Mouse (Mus musculus): ENCODE data around the gene Fcgr3. TPM values are rescaled to one million over a fixed set of nuclear protein-coding genes. Genes with fewer than 3 reads are reported as not detected.
"Not testable (repeated sequence)": the region's sequence is repeated elsewhere in the genome, so short reads cannot be mapped to it uniquely, and the experiment has no call there.

Gene Fcgr3
- total RNA-seq (2021): 10 to 100 TPM; 12.5 to 15.6 TPM

DNA sequence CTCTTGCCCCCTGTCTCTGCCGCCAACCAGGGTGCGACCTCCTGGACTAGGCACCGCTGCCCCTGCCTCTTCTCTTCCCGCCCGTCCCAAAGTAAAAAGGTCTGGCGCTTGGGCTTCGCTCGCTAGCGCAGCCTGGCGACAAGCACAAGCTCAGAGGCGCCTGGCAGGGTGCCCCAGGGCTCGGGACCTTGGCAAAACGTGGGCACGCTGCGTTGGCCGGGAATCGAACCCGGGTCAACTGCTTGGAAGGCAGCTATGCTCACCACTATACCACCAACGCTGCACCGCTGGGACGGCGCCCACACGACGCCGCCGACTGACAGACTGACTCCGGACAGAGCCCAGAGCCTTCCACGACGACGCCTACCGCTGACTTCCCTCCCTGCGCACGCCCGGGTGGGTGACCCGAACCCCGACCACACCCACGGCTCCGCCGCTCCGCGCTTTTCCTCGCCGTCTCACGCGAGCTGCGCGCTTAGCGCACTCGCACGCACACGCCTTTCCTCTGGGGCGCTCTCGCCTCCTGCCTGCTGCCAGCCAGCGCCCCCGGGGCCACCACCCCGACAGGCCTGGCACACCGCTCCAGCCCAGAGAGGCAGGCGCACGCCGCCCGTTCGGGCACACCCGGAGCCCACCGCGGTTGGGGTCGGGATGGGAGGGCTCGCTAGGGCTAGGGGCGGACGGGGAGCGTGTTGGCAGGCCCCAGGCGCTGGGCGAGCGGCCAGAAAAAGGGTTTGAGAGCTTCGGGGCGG lies at the start of gene Fcgr3:
Fcgr3 (minus strand) TSS at position 445 of the 752 bp plus-strand sequence.
- intact Hi-C loops (cut with DNase I): not testable (repeated sequence)

DNA sequence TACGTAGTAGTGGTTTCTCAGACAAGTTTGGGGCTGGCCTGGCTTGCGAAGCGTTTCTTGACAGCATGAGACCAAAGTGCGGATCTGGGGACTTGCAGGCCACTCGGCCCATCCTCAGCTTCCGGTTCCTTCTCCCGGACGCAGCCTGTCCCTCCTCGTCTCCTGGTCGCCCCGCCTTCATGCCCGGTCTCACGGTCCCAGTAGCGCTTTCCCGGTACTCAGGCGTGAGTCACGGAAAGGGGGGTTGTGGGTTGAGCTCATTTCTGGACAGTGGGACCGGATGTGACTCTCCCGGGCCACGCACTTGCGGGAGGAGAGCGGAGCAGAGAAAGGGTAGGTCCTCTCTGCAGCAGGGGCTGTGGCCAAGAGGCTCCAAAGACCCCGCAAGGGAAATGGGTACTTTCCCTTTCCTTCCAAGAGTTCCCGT lies 49.2 kb upstream of the Fcgr3 start, which contains the start of gene Cfap126:
Cfap126 (plus strand) TSS at position 46 of the 427 bp plus-strand sequence.
- intact Hi-C loops (cut with DNase I): loop anchor here (2.0 to 10.0 kb wide), 2 partner anchors 167 to 361 kb away; partner anchors contain the start of gene Ppox
- DNase-seq (ENCODE audit: low spot score): peak; percentile 90

More for the DNA sequence above, at the start of gene Fcgr3:
- DNase-seq (ENCODE audit: low spot score): peak; percentile 70

DNA sequence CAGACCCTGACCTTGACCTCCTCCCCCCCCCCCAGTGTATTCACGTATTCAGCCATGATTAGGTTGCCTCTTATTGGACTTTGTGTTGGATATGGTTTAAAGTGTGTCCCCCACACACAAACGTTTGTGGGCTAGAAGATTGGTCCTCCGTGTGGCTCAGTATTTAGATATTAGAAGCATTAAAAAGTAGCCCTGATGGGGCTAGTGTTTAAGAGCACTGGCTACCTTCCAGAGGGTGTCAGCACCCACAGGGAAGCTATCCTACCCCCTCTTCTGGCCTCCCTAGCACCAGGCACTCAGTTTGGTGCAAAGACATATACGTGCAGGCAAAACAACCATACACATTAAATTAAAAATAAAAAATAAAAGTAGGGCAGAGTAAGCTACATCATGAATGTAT lies 48.3 kb upstream of the Fcgr3 start:
- intact Hi-C loops (cut with DNase I): loop anchor here (10.0 kb wide), 1 partner anchor 362 kb away; no protein-coding TSS in a partner anchor

DNA sequence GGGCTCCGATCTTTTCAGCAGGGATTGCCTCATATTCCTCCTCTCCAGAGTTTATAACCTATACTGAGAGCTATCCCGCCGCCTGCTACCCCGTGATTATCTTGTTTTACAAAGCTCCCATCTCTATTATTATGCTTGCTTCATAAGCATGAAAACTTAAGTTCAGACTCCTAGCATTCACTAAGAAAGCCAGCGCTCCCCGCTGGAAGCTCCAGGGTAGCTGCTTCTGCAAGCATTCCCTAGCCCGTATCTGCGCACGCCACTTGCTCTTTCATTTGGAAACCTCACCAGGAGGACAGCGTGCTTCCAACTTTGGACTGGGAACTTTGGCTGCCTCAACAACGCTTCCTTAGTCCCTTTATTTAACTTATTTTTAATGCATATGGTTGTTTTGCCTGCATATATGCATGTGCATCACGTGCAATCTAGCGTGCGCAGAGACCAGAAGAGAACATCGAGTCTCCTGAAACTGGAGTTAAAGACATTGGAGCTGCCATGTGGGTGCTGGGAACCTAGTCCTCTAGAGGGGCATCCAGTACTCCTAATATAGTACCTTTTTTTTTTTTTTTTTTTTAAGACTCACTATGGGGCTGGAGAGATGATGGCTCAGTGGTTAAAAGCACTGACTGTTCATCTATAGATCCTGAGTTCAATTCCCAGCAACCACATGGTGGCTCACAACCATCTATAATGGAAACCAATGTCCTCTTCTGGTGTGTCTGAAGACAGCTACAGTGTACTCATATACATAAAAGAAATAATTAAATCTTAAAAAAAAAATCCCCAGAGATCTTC lies 47.2 kb upstream of the Fcgr3 start:
- peak; percentile 8 for DNase-seq (ENCODE audit: low spot score)
- intact Hi-C loops (cut with DNase I): loop anchor here (10.0 kb wide), 1 partner anchor 363 kb away; no protein-coding TSS in a partner anchor

More for the DNA sequence above, 48.3 kb upstream of the Fcgr3 start:
- no peak for DNase-seq (ENCODE audit: low spot score)

DNA sequence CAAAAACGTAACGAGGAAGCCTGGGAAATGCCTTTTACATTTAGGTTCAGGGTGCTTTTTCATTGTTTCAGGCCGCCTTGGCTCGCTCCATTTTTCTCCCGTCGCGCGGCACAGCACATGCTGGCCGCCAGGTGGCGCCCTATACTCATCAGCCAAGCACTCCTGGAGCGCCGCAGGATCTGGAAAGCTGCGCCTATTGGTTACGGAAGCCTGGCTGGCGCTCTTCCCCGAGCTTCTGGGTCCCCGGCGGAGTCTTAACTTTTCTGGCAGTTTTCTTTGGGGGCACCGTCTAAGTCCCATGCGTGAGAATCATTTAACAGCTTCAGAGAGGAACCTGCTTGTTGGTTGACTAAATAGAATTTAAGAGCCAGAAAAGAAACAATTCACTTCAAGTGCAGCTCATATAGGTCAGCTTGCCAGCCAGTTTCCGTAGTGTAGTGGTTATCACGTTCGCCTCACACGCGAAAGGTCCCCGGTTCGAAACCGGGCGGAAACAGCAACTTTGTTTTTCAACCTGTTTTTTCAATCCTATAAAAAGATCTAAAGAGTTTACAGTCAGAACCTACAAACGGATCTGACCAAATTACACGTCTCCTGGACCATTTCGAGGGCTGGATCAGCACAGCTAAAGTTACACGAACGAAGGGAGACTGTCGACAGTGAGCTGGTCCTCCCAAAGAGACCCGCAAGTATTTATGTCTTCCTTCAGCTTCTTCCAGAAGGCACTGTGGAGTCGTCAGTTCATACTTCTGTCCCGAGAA lies 46.5 kb upstream of the Fcgr3 start:
- DNase-seq (ENCODE audit: low spot score): peak; percentile 84
- intact Hi-C loops (cut with DNase I): loop anchor here (10.0 kb wide), 1 partner anchor 364 kb away; no protein-coding TSS in a partner anchor

GRCm38 (mm10) chr1:171110659-171111019 lies 45.9 kb upstream of the Fcgr3 start:
- no peak for DNase-seq (ENCODE audit: low spot score)
- intact Hi-C loops (cut with DNase I): loop anchor here (10.0 kb wide), 1 partner anchor 364 kb away; no protein-coding TSS in a partner anchor

GRCm38 (mm10) chr1:171109620-171110019 lies 44.9 kb upstream of the Fcgr3 start:
- no peak for DNase-seq (ENCODE audit: low spot score)
- intact Hi-C loops (cut with DNase I): loop anchor here (10.0 kb wide), 2 partner anchors 365 to 395 kb away; partner anchors contain the start of gene Alyref2

GRCm38 (mm10) chr1:171105226-171105625 lies 40.5 kb upstream of the Fcgr3 start:
- no peak for DNase-seq (ENCODE audit: low spot score)
- intact Hi-C loops (cut with DNase I): loop anchor here (10.0 kb wide), 1 partner anchor 400 kb away; the partner anchor contains the start of gene Alyref2

DNA sequence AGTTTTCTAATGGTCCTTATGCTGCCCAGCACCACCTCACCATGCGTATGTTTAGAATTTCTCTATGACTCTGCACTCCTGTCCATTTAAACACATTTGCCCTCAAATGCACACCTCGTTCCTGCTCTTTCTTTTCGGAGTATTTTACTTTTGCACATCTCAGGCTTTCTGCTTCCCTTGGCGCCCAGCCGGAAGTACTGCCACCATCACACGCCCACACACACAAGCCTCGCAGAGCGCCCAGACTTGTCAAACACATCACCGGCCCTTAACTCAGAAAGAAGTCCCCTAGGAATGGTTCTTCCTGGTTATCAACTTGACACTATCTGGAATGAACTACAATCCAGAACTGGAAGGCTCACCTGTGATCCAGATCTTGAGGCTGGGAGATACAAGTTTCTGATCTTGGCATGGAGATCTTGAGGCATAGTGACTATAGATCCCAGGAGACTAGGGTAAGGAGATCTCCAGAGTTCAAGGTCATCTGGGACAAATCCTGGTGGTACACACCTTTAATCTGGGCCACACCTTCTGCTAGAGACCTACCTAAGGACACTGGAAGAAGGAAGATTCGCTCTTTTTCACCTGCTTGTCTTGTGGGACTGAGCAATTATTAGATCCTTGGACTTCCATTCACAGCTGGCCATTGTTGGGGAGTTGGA lies 38.6 kb upstream of the Fcgr3 start:
- no peak for DNase-seq (ENCODE audit: low spot score)
- intact Hi-C loops (cut with DNase I): loop anchor here (10.0 kb wide), 1 partner anchor 401 kb away; the partner anchor contains the start of gene Alyref2

DNA sequence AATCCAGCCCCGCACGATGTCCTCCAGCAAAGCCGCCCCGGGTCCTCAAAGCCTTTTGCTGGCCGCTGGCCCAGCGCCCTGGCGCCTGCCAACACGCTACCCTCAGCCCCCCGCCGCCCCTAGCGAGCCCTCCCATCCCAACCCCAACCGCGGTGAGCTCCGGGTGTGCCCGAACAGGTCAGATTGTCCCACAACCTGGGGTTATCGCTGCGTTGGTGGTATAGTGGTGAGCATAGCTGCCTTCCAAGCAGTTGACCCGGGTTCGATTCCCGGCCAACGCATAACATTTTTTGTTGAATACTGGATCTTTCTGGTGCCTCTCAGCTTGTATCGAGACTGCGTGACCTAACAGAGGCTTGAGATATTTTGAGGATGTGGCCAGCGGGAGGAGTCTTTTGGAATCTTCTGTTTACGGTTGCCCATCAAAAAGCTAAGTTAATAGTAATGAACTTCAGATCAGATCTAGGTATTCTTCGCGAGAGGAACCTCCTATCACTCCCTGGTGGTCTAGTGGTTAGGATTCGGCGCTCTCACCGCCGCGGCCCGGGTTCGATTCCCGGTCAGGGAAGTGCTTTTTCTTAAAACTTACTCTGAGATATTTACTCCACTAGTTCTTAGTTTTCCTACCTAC lies 37.9 kb upstream of the Fcgr3 start:
- DNase-seq (ENCODE audit: low spot score): peak; percentile 62
- intact Hi-C loops (cut with DNase I): loop anchor here (10.0 kb wide), 1 partner anchor 402 kb away; the partner anchor contains the start of gene Alyref2

DNA sequence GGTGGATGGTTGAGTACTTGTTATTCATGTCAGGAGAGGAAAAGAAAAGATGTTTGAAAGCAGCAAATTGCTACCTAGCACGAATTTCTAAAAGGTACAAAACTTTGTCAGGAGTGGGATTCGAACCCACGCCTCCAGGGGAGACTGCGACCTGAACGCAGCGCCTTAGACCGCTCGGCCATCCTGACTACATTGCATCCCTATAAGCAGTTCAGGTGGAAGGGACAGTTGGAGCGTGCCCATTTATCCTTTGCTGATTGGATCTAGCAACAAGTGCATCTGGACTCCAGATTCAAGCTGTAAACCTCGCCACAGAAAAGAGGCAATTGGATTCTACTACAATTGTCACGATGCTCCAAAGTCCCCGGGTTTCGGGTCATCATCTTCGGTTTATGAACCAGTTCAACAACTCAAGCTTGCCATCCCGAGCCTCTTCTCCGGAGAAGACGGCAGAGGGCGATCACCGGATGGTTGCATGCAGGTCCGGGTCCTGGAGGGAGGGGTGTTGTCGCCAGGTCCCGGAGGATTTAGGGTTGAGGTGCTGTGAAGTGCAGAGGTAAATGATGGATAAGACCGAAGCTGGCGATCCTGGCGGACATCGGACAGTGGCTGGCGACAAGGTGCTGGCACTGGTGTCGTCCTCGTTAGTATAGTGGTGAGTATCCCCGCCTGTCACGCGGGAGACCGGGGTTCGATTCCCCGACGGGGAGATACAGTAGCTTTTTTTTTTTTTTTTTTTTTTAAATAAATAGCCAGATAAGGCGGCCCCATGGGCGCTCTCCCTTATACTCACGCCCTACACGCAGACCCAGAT lies 37.2 kb upstream of the Fcgr3 start:
- DNase-seq (ENCODE audit: low spot score): peak; percentile 74
- intact Hi-C loops (cut with DNase I): loop anchor here (2.0 to 10.0 kb wide), 2 partner anchors 63 to 403 kb away; partner anchors contain the start of gene Alyref2

DNA sequence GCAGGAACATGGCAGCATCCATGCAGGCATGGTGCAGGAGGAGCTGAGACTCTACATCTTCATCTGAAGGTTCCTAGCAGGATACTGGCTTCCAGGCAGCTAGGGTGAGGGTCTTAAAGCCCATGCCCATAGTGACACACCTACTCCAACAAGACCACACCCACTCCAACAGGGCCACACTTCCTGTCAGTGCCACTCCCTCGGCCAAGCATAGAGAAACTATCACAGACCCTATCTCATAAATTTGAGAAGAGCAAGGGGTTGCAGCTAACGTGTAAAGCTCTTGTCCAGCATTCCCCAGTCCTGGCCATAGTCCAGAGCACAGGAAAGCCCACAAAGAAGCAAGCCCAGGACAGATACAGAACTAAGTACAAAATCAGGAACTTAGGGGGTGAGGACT lies 36.3 kb upstream of the Fcgr3 start:
- intact Hi-C loops (cut with DNase I): loop anchor here (2.0 to 10.0 kb wide), 2 partner anchors 62 to 404 kb away; partner anchors contain the start of gene Alyref2
- no peak for DNase-seq (ENCODE audit: low spot score)

DNA sequence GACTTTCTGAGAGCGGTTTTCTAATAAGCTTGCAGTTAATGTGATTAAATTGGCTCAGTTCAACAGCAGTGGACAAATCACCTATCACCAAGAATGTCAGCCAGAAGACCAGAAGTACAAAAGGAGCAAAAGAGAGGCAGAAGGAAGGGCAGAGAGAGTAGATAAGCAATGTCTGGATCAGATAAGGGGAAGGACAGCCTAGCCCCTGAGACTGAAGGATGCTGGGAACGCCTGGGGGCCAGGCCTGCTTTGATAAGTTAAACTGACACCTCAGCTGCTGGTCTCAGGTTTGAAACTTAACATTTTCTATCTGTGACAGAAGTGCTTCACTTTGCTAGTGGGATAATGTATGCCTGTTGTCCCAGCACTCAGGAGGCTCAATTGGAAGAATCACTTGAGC lies 32.9 kb upstream of the Fcgr3 start:
- intact Hi-C loops (cut with DNase I): no loop called here

DNA sequence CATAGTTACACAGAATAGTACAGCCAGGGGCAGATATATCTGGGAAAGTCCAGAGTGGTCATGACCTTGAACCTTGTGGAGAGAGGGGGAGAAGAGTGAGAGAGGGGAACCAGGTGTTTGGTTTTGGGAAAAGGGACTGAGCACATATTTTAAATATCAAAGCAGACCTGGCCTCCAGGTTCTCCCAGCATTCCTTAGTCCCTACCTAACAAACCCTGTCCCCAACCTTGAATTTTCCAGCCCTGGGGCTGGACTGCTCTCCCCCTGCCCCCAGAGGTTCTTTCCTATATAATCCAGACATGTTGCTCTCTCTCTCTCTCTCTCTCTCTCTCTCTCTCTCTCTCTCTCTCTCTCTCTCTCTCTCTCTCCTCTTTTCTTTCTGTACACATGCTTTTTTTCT lies 32.4 kb upstream of the Fcgr3 start:
- intact Hi-C loops (cut with DNase I): no loop called here
- DNase-seq (ENCODE audit: low spot score): no peak

More for the DNA sequence above, 32.9 kb upstream of the Fcgr3 start:
- DNase-seq (ENCODE audit: low spot score): no peak

GRCm38 (mm10) chr1:171096110-171096964 lies 31.6 kb upstream of the Fcgr3 start:
- intact Hi-C loops (cut with DNase I): no loop called here
- DNase-seq (ENCODE audit: low spot score): no peak

GRCm38 (mm10) chr1:171094424-171094823 lies 29.7 kb upstream of the Fcgr3 start:
- intact Hi-C loops (cut with DNase I): no loop called here
- DNase-seq (ENCODE audit: low spot score): no peak

DNA sequence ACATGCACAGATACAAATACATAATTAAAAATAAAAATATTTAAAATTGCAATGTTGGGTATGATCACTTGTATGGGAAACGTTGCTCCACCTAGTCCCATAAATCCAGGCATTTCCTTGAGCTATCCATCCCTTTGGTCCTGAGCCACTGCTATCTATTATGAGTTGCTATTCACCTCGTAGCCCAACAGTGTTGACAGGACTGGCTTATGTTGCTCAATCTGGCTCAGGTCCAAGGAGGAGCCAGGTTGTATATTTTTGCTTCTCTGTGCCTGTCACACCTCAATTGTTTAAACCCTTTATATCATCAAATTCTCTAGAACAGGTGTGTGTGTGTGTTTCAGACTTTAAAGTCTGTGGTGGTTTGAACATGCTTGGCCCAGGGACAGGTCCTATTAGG lies 26.0 kb upstream of the Fcgr3 start:
- no peak for DNase-seq (ENCODE audit: low spot score)
- intact Hi-C loops (cut with DNase I): no loop called here

Measured in heart, postnatal 25 days (tissue).